Mouse (Mus musculus): ENCODE data around the gene Metap1. TPM values are rescaled to one million over a fixed set of nuclear protein-coding genes. Genes with fewer than 3 reads are reported as not detected.
A peak's percentile ranks its signal among the peaks of the same experiment; 100 is the strongest.
"Not testable (repeated sequence)": the region's sequence is repeated elsewhere in the genome, so short reads cannot be mapped to it uniquely, and the experiment has no call there.

Metap1 gene
- total RNA-seq, 2 experiments from 2014 or later: 29.7 to 32.7 TPM

DNA sequence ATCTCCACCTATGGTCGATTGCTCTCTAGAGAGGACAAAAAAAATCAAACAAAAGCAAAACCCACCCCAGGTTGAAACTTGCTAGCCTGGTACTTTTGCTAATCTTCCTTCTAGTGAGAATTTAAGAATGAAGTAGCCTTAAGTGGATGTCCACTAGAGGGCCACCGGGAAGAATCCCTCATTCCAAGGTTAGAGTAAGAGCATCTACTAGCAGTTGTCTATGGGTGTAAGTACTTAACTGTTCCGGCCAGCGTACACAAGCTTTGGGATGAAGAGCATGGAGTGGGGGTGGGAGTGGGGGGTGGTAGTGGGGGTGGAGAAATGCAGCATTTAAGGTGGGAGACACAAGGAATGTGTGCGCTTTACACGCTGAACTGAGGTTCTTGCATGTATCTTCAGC, 17.4 kb upstream of the Metap1 start:
- ATAC-seq (replicated peaks; ENCODE audit: low FRiP score, poor library complexity, severe bottlenecking): no peak

DNA sequence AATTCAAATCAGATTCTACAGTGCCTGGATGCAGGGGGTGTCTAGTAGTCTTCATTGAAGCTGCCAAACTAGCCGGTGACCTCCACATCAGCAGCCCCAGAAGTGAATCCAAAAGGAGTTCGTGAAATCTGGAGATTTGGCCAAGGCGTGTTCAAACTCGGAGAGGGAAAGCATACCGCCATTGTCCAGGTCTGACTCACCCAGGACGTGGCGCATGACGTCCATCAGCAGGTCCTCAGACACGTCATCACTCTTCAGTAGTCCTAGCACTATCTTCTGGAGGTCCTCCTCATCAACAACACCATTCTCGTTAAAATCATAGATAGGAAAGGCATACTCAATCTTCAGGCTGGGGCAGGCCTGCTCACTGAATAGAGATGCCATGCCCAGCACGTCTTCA, 14.4 kb upstream of the Metap1 start:
- no peak for ATAC-seq (replicated peaks; ENCODE audit: low FRiP score, poor library complexity, severe bottlenecking)

DNA sequence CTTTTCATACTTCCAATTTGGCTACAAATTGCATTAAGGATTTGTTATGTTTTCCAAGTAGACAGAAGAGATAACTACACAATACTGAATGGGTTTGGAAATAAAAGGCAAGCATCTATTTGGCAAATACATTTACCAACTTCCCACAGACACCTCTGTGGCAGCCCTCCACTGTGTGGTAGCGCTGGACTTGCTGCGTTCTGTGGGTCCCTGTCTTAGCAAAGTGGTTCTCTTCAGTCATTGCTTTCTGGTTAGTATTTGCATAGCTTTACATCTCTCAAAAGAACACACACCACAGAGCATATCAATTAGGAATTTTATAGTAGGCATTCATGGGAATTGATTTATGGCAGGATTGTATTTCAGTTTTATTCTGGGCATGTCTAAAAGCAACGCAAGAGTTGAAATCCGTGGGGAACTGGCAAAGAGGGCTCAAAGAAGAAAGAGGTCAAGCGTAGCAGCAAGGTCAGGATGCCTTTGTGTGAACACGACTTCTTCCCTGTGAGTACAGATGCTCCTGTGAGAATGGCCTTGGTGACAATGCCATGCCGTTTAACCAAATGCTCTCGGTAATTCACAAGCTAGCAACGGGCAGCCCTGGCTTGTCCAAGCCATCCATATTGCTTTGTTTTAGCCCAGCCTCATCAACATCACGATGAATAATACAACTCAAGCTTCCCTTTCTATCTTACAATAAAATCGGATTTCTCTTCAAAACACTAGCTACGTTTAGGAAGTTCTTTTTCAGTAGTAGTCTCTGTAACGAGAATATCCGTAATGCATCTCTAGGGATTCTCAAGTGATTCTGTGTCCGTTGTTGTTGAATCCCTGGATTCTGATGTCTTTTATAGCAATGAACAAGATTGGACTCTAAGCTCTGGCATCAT, 10.8 kb upstream of the Metap1 start:
- ATAC-seq (replicated peaks; ENCODE audit: low FRiP score, poor library complexity, severe bottlenecking): no peak

DNA sequence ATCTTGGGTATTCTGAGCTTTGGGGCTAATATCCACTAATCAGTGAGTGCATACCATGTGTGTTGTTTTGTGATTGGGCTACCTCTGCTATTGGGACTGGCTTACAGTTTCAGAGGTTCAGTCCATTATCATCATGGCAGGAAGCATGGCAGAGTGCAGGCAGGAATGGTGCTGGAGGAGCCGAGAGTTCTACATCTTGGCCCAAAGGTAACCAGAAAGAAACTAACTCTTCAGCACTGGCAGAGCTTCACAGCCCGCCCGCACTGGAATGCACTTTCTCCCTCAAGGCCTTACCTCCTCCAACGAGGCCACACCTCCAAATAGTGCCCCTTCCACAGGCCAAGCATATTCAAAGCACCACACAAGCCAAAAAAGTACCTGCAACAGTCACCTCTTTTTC, 9.4 kb upstream of the Metap1 start:
- ATAC-seq (replicated peaks; ENCODE audit: low FRiP score, poor library complexity, severe bottlenecking): no peak

DNA sequence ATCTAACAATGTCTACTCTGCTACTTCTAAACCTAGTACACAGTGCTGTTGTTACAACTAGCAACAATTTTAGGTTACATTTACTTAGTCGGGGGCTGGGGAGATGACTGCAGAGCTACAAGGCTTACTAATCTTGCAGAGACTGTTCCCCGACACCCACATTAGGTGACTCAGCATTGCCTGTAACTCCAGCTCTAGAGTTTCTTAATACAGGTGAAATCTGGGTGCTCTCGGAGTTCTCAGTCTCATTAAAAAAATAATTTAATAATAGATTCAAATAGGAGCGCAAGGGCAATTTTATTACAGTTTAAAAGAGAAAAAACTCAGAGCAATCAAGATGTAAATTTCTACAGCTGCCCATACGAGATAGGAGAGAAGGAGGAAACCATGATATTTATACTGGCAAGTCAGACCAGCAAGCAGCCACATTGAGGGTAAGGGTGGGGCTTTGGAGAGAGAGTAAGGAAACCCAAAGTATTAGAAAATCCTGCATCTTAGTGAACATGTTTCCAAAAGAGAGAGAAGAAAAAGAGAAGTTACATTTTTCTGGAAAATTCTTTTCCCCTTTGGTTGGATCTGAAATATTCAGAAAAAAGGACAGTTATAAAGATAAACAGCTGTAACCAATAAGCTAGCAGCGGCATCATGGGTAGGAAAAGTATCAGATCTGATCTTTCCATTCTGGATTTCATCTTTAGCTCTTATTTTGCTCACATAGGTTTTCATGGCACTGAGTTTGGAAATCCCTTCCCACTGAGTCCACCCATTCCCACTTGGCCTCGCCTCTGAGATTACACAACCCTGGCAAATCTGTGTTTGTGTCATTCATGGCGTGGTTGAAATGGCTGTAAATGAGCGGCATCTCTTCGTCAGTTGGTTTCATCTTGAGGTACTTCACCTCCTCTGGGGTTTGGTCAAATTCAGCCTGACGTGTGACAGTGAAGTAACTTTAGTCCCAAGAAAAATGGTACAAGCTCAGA, 6.1 kb upstream of the Metap1 start:
- ATAC-seq (replicated peaks; ENCODE audit: low FRiP score, poor library complexity, severe bottlenecking): peak; percentile 83

DNA sequence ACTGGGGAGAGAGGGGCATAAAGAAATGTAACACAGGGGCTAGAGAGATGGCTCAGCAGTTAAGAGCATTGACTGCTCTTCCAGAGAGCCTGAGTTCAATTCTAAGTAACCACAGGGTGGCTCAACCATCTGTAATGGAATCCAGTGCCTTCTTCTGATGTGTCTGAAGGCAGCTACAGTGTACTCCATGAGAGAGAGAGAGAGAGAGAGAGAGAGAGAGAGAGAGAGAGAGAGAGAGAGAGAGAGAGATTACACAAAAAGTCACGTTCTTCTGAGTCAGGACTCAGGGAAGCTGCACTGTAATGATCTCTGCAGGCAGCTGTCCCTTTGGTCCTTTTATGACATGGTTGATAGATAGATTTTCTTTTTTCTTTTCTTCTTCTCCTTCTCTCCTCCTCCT, 5.2 kb upstream of the Metap1 start:
- ATAC-seq (replicated peaks; ENCODE audit: low FRiP score, poor library complexity, severe bottlenecking): peak; percentile 17; the same call in 1 of the 2 replicates

DNA sequence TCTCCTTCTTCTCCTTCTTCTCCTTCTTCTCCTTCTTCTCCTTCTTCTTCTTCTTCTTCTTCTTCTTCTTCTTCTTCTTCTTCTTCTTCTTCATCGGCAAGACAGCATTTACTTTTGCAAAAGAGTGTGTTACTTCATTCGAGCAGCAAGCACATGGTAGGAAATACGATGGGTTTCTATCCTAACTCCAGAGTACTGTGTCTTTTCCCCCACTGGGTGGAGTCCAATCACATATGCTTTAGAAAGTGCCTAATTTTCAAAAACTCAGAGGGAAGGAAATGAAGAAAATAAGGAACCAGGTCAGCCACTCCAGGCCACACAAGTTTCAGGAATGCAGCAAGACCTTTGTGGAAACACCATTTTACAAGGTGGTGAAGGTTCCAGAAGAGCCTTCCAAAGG, 4.4 kb upstream of the Metap1 start:
- no peak for ATAC-seq (replicated peaks; ENCODE audit: low FRiP score, poor library complexity, severe bottlenecking)

DNA sequence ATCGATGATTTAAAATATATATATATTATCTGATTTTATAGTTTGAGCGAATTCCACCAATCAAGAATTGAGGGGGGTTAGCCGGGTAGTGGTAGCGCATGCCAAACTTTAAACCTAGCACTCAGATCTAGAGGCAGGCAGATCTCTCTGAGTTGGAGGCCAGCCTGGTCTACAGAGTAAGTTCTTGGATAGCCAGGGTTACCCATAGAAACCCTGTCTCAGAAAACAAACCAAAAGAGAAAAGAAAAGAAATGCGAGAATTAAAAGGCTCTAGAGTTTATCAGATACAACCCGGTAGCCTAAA, 671 bp upstream of the Metap1 start:
- ATAC-seq (replicated peaks; ENCODE audit: low FRiP score, poor library complexity, severe bottlenecking): no peak

DNA sequence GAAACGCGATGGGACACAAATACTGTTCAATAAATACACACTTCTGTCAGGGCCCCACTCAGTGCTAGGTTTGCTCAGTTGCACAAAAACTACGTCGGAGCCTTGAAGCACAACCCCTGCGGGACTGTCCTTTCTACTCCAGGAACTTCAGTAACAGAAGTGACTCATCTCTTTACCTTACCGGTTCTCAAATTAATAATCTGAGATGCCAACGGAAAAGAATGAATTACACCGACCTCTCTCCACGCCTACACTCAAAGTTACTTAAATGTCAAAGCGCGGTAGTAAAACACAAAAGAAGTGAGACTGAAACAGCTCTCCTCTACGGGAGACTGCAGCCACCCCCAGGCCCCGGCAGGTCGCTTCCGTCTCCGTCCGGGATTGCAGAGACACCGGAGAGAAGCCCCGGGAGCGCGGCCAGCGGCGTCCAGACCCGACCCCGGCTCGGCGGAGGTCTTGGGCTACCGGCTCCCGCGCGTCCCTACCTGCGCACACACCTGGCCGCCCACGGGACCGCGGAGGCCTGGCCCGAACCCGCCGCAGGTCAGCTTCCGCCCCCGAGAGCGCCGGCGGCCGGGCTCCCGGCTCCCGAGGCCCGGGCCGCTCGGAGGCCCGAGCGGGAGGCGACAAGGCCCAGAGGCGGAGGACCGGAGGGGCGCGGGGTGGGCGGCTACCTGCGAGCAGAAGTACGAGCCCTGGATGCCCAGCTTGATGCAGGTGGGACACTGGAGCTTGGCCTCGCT, 560 bp downstream of the Metap1 start:
- peak; percentile 51; the same call in 1 of the 2 replicates for ATAC-seq (replicated peaks; ENCODE audit: low FRiP score, poor library complexity, severe bottlenecking)

DNA sequence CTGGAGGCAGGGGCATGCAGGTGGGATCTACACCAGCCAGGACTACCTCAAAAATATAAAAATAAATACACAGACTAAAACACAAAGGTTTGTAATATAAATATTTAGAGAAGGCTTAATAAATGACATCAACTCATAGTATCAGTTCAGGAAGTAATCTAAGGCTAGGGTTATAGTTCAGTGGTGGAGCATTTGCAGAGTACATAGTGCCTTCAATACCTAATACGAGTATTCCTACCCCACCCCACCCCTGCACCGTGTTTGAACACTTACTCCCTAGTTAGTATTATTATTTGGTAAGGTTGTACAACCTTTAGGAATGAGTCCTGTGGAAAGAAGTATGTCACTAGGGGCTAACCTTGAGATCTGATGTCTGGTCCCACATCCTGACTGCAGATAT, 6.1 kb downstream of the Metap1 start:
- no peak for ATAC-seq (replicated peaks; ENCODE audit: low FRiP score, poor library complexity, severe bottlenecking)

DNA sequence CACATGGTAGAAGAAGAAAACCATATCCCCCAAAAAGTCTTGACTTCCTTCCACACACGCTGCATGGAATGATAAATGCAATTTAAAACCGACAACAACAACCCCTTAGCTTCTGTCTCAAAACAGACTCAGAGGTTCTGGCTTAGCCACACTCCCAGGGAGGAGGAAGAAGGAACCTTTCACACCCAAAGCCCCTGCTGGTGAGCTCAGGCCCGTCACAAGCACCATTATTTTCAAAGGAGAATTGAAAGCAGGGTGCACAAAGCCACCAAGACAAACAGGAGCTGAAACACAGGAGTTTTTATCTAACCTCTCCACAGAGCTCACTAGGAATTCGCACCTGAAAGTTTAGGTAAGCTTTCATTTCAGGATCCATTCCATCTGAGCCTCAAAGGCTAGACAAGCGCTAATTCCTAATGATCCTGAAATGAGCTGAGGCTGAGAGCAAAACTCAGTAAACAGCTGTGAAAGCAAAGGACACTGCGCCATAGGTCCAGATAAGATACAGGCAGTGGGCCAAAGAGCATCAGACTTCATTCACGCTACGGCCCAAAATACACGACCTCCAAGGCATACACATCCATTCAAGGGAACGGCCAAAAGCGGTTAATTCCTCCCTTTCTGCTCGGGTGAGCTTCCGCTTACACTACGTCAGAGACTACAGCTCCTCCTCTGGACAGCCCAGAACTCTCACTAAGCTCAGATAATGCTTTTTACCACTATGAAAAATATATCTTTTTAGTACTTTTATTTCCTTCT, 7.6 kb downstream of the Metap1 start:
- 0 out of 2 replicates have a peak, but pooled peaks have one; percentile 17 for ATAC-seq (replicated peaks; ENCODE audit: low FRiP score, poor library complexity, severe bottlenecking)

DNA sequence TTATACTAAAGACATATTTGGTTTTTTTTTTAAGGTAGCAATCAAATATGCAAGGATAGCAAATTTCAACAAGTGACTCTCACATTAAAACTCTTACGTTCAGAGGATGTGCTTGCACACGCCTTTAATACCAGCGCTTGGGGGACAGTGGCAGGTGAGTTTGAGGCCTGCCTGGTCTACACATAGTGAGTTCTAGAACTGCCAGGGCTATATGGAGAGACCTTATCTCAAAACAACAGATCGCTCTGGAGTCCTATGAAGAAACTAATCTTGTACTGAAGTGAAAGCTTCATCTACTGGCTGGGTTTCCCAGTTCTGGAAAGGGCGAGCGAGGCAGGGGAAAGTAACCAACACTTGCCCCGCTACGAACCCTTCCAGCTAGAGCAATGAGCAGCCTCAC, 9.8 kb downstream of the Metap1 start:
- ATAC-seq (replicated peaks; ENCODE audit: low FRiP score, poor library complexity, severe bottlenecking): peak; percentile 50; the same call in 1 of the 2 replicates

DNA sequence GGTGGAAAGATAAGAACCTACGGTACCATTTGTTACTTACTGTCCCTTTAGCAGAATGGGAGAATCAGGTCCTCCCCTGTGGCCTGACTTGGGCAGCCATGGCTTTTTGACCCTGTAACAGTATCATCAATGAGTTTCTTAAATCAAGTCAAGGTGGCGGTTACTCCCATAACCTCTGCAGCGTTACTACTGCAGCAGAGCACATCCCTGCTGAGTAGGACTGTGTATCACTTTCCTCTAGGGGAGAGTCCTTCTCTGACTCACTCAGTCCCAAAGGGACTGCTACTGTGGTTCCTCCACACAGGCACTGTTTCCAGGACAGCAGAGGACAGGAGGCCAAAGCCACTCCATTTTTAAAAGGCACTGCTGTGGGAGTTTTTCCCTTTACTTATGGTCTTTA, 18.2 kb downstream of the Metap1 start:
- ATAC-seq (replicated peaks; ENCODE audit: low FRiP score, poor library complexity, severe bottlenecking): no peak

DNA sequence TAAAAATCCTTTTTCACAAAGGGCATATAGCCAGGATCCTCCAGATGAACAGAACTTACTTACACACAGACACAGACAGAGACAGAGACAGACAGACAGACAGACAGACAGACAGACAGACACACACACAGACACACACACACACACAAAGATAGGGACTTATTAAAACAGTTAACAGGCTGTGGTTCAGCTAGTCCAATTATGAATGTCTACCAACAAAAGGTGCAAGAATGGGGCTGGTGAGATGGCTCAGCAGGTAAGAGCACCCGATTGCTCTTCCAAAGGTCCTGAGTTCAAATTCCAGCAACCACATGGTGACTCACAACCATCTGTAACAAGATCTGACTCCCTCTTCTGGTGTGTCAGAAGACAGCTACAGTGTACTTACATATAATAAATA, 22.7 kb downstream of the Metap1 start:
- not testable (repeated sequence) for ATAC-seq (replicated peaks; ENCODE audit: low FRiP score, poor library complexity, severe bottlenecking)

DNA sequence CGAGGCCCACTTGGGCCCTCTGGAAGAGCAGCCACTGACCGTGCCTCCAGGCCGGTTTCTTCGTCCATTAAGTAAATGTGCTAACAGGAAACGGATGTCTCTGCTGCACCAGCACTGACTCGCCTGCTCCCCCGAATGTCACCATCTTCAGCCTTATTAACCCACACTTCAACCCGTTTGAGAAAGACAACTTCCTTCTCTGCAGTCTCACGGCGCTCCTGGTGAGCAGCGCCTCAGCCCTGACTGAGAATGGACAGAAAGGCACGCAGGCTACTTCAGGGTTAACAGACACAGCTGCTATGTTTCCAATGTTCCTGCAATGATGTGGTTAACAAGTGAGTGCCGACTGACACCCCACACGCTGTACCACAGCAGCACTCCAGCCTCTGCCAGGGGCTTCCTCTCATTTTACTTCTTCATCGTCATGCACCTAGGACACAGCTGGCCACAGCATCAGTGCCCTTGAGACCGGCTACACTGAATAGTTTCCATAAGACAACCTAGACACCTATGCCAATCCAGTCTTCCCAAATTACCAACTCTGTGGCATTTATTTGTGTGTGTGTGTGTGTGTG, 24.7 kb downstream of the Metap1 start:
- ATAC-seq (replicated peaks; ENCODE audit: low FRiP score, poor library complexity, severe bottlenecking): no peak

DNA sequence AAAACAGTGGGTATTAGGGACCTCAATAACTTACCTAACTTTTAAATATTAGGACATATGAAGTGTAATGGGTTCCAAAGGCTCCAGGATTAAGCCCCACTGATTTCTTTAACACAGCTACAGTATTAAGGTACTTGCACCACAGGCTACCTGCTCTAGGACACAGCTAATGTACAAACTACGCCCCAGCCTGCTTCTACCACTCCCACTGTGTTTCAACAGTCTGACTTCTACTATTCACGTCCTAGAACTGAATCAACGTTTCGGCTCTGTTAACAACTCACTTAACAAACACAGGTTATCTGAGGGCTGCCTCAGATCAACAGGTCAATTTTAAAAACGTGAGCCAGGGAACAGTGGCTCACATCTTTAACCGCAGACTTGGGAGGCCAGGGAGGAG, 25.5 kb downstream of the Metap1 start:
- ATAC-seq (replicated peaks; ENCODE audit: low FRiP score, poor library complexity, severe bottlenecking): no peak

DNA sequence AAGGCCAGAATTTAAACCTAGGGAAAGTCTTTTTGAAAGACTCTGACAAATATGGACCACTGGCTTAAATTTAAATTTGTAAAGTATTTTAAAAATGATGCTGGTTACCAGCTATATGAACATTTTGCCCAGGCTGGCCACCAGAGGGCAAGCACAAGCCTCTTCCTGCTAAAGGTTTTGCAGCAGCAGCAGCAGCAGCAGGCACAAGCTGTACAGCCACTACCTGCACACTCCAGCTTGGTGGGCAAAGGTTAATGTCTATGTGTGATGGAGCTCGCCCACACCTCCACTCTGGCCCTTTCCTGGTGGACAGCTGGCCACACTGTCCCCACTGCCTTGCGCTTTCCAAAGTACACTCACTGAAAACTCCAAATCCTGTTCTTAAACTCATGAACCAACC, 26.2 kb downstream of the Metap1 start:
- no peak for ATAC-seq (replicated peaks; ENCODE audit: low FRiP score, poor library complexity, severe bottlenecking)

DNA sequence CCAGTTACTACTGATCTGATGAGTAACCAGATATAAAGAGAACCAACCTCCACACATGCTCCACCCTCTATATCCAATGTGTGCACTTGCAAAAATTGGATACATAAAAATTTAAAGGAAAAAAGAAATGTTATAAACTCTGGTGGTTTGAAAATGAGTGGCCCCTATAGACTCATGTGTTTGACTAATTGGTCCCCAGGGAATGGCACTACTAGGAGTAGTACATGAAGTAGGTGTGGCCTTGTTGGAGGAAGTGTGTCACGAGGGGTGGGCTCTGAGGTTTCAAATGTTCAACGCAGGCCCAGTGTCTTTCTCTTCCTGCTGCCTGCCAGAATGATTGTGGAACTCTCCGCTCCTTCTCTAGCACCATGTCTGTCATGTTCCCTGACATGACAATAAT, 27.5 kb downstream of the Metap1 start:
- ATAC-seq (replicated peaks; ENCODE audit: low FRiP score, poor library complexity, severe bottlenecking): no peak

DNA sequence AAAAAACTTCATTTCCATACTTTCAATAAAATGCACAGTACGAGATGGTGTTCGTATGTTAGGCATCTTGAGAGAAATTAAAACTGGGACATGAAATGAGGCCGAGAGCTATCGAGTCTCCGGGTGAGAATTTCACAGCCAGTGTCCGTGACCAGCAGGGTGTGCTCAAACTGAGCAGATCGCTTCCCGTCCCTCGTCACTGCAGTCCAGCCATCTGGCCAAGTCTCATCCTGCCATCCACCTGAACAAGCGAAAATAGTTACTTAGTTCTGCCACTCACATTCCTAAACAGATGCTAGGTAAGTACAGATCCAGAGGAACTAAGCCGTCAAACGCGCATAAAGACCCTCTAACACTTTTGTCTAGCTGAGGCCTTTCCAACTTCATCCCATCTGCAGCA, 29.1 kb downstream of the Metap1 start:
- ATAC-seq (replicated peaks; ENCODE audit: low FRiP score, poor library complexity, severe bottlenecking): no peak

Data from erythroid progenitor cell, adult 5-6 weeks (primary cell).